Mouse (Mus musculus) left cerebral cortex, adult 9 months (tissue): ENCODE measurements at regions not wholly inside any gene's neighbourhood (a gene's known extent, or its start where the extent isn't known, plus 50 kb on each side); places are given as distances from the start of the nearest gene placed in this dataset.

Experiments used
- DNase-seq, 2 experiments: peaks; one replicate each; pipeline ENCODE4 v3.0.0; 2022; ENCODE audit warnings: low spot score in 2 of 2

- no peak for DNase-seq
These were observed 63.6 kb downstream of the 4930564D02Rik start for GRCm38 (mm10) chr3:105130228-105130627.

DNA sequence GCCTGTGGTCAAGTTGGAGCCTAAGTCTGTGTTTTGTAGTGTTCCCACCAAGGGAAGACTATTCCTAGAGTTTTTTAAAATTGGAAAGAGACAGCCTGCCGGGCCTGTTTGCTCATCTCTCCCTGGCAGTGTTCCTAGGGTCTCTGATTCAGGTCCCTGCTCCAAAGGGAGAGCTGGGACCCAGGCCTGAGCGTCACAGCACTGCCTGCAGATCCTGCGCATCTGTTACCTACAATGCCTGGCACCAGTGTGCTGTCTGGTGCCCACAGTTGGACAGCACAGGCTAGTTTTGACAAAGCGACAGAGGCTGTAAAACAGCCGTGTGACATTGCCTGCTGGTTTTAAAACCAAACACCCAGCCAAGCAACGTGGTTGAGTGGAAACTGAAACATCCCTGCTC, 64.4 kb downstream of the 4930564D02Rik start:
- DNase-seq, result no peak

DNA sequence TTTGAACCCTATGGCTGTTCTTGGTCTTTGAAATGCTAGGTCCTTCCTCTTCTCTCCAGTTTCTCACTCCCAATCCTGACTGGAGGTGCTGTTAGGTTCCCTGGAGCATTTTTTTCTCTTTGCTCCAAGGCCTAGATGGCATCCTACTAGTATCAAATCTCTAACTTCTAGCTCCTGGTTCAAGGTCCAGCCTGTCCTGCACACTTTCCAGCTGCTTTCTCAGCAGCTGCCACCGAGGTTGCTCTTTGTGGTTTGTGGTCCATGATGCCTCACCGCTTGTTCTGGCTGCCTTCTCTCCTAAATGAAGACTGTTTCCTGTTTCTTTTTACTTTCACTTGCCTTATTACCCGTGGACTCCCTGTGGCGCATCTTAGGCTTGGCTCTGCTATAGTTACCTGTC, 66.4 kb downstream of the 4930564D02Rik start:
- DNase-seq, result no peak

DNA sequence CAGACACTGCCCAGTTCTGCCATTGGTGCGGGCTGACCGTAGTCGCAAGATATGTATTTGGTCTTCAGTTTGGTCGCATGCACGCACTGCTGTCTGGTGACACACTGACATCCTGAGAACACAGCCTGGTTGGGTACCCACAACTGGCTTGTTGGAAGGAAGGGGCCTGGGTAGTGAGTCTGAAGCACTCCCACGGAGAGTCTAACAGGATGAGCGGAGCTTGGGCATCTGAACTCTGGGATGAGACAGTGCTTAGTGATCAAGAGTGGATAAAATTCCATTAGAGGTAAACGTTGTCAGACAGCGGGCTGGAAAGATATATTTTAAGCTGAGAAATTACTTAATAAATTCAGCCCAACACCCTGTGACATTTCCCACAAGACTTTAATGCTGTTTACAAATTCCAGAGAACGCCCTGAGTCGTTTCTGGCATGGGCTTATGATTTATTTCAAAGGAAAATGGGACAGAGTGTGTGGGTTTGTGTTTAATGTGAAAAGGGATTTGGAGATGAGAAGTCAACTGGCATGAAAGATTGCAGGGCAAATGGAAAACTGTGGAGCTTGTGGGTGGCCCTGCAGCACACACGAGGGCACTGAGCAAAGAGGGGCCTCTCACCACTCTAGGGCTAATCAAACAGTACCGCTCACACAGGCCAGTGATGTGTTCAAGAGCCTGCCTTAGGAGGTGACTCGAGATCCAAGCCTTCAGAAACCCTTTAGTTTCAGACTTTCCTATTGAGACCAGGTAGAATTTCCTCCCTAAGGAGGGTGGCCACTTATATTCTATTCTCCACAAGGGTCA, 74.7 kb downstream of the 4930564D02Rik start:
- no peak for DNase-seq

DNA sequence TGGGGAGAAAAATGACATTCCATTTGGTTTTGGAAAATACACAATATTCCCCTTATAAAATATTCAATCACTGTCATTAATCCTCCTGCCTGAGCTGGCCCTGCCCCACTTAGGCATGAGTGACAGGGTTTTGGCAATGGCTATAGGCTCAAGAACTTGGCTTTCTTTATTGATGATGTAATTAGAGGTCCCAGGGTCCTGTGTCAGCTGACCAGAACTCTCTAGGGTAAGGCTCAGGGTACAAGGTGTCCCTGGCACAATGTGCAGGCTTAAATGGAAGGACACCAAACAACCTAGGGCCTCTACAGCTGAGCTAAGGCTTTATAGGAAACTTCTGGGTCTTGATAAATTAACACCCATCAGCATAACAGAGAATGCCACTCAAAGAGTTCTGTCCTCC, 76.0 kb downstream of the 4930564D02Rik start:
- no peak for DNase-seq

- peak in 1 of 2 experiments; percentile 55 for DNase-seq
These were observed 85.0 kb downstream of the 4930564D02Rik start for GRCm38 (mm10) chr3:105151475-105152157.

DNA sequence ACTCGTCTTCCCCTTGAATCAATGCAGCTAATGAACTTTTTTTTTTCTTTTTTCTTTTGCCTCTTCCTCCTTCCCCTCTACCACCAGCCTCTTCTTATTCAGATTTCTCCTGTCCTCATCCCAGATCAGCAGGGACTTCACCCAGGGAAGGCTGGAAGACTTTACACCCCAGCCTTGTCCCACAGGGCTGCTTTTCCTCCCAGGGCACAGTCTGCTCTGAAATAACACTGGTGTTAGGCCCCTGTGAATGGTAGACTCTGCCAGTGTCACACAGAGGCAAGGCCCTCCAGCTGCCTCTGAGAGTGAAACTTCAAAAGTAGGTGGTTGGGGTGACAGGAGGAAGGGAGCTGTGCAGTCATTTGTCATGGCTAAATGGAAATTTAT, 85.5 kb downstream of the 4930564D02Rik start:
- DNase-seq, result no peak

GRCm38 (mm10) chr3:105158376-105158775, 91.7 kb downstream of the 4930564D02Rik start:
- DNase-seq, result peak in 1 of 2 experiments; percentile 5

DNA sequence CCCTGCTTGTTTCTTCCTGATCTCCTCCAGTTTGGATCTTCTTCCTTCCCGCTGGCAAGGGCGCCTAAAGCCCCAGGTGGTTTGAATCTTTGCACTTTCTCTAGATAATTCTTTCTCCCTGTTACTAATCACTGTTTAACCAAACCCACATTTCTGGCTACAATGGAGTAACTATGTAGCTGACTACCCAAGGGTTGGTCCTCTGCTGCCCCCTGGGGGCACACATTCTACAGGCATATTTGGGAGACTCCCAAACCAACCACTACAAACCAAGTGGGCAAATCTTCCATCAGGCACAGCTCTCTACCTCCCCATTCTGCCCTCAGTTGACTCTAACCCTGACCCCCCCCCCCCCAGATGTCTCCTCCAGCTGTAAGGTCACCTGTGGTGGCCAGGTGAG, 98.7 kb downstream of the 4930564D02Rik start:
- DNase-seq, result peak in 1 of 2 experiments; percentile 69

- no peak for DNase-seq
These were observed 102.5 kb downstream of the 4930564D02Rik start for GRCm38 (mm10) chr3:105169117-105169516.

DNA sequence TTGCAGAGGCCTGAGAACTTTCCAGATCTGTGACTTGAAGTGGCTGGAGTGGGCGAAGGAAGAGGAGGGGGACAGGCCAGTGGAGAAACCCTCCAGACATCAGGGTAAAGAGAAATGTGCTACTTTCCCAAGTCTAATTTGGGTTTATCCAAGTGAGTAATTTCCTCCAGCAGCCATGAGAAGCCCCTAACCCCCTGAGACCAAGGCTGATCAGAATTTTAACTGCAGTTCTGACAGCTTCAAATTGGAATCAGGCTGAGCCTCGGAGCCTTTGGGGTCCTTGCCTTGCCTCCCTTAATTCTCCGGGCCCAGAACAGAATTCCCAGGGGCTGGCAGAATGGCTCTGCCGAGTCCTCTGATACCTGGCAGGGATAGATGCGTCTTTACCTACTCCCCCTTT, 104.9 kb downstream of the 4930564D02Rik start:
- no peak for DNase-seq

- DNase-seq, result no peak
These were observed 105.4 kb downstream of the 4930564D02Rik start for GRCm38 (mm10) chr3:105172054-105172453.

DNA sequence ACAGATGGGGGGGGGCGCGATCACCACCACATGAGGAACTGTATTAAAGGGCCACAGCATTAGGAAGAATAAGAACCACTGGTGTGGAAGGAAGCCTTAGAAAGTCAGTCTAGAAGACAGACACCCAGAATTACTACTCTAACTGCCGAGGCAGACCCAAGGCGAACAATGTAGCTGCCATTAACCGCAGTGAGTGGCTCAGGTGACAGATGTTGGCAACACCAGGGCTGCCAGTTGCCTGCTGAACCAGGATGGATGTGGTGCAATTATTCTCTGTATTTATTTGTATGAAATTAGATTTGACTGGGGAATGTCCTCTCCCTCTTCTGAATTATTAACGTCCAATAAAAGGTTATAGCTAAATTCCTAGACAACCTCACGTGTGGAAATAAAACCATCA, 124.7 kb downstream of the 4930564D02Rik start:
- no peak for DNase-seq

DNA sequence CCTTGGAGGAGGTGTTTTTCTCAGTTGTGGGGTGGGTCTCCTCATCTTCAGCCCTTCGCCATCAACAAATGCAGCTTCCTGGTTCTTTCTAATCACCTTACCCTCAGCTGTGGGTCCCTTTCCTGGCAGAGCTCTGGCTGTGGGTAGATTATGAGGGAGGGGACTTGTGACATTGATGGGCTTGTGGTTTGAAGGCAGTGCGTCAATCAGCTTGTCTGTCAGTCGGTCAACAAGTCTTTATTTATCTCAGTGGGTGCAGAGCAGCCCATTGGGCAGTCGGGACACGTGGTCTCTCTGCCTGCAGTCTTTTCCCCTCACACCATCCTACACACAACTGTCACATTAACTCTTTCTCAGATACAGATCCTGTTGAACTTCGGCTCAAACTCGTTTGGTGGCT, 125.2 kb downstream of the 4930564D02Rik start:
- DNase-seq, result no peak

DNA sequence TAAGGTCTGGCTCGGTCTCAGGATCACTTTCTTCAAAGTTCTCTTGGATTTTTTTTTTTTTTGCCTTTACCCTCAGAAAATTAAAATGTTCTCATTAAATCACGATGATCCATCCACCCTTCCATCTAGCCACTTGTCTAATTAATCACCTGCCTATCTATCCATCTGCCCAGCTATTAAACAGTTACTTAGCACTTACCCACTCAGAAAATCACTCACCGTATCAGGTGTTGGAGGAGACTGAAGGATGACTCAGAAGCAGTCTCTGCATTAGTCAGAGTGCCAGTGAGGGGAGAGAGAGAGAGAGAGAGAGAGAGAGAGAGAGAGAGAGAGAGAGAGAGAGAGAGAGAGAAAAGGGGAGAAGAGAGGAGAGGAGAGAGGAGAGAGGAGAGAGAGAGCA, 134.1 kb downstream of the 4930564D02Rik start:
- DNase-seq, result no peak

GRCm38 (mm10) chr3:105209164-105209563, 142.5 kb downstream of the 4930564D02Rik start:
- no peak for DNase-seq

- peak in 1 of 2 experiments; percentile 31 for DNase-seq
These were observed 144.4 kb downstream of the 4930564D02Rik start for GRCm38 (mm10) chr3:105211023-105211422.

DNA sequence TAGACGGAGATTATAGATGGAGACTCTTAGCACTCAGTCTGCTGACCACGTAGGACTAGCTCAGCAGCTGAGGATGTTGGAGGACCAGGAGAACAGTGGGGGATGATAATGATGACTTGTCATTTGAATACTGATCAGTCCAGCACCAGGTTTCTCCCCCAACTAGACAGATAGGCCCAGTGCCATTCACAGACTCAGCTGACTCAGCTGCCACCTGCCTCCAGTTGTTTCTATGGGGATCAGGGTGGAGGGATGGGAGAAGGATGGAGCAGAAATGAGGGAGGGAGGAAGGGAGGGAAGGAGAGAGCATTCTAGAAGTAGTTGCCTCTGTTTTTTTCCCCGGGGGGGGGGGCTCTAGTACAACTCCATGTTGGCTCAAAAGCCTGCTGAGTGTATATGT, 145.1 kb downstream of the 4930564D02Rik start:
- DNase-seq, result no peak

- no peak for DNase-seq
These were observed 148.2 kb downstream of the 4930564D02Rik start for GRCm38 (mm10) chr3:105214867-105215266.

DNA sequence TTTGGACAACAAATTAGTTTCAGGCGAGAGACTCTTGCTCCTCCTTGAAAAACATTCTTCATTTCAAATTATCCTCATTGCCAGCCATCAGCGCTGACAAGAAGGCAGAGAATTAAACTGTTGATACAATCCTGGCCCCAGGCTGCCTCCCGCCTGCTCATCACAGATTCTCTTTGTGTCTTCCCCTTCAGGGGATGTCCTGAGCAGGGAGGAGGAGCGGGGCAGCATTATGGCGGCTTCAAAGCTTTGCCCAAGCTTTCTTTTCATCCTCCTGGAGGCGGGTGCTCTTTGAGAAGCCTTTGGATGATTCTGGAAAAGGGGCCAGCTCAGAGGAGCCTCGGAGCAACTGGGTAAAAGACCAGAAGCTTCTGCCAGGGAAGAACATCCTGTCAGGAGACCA, 149.1 kb downstream of the 4930564D02Rik start:
- no peak for DNase-seq

DNA sequence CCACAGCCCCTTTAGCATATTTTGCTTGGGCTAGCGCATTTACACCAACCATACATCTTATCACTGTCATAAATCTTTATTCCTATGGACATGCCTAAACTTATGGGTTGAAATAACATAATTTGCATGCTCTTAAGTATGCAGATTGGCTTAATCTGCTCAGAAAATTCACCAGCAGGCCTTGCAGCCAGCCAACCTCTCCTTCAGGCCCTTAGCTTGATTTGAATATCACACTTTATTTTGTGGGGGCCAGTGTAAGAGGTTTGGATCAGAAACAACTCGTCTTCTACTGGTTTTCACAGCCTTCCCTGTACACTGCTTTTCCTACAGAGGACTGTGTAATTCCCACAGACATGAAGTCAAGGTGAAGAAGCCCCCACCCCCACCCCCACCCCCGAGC, 153.0 kb downstream of the 4930564D02Rik start:
- no peak for DNase-seq

GRCm38 (mm10) chr3:105220641-105221040, 154.0 kb downstream of the 4930564D02Rik start:
- peak in 1 of 2 experiments; percentile 28 for DNase-seq

- no peak for DNase-seq
These were observed 156.3 kb downstream of the 4930564D02Rik start for GRCm38 (mm10) chr3:105222925-105223324.
